10 mouse cellular contexts compared by ENCODE assay signal in genomic region chr17:28030446-28030845, GRCm38 (mm10). TPM values are rescaled to one million over a fixed set of nuclear protein-coding genes. Genes with fewer than 3 reads are reported as not detected.
DNase-seq lines count a peak whose midpoint lies in the region; ATAC-seq lines count a peak whose summit lies in the region.
"Had no signal": no experiment of that assay in that cellular context is flagged by ENCODE, and none has a peak within 500 bp of the region (broad histone marks: within the 10 kb centered on the region; RNA-seq: fewer than 3 reads in every experiment).

No protein-coding gene starts in this region.

- H3K9me3 ChIP-seq in heart, embryonic 10.5 days = no peaks in the 10 kb centered on the region
- H3K9me3 ChIP-seq in heart, embryonic 11.5 days (replicated peaks; ENCODE audit: control insufficient read depth, low read length) = no peaks in the 10 kb centered on the region
- no peaks in the 10 kb centered on the region for H3K9me3 ChIP-seq in lung, embryonic 16.5 days (ENCODE audit: control insufficient read depth, low read length)
- no peaks in the 10 kb centered on the region for H3K9me3 ChIP-seq in embryonic facial prominence, embryonic 13.5 days

- H3K4me1 ChIP-seq in heart, embryonic 10.5 days = peaks cover 80% of the 10 kb centered on the region
- H3K4me1 ChIP-seq in heart, embryonic 11.5 days (ENCODE audit: control insufficient read depth, insufficient read depth, low read length) = peaks cover 61% of the 10 kb centered on the region
- H3K4me1 ChIP-seq in lung, embryonic 16.5 days (replicated peaks; ENCODE audit: control insufficient read depth, insufficient read depth, low read length) = peaks cover 78% of the 10 kb centered on the region
- peaks cover 48% of the 10 kb centered on the region for H3K4me1 ChIP-seq in embryonic facial prominence, embryonic 13.5 days

- no peaks in the 10 kb centered on the region for H3K27me3 ChIP-seq in heart, embryonic 10.5 days (ENCODE audit: insufficient read depth, poor library complexity, severe bottlenecking)
- H3K27me3 ChIP-seq in heart, embryonic 11.5 days (ENCODE audit: control insufficient read depth, insufficient read depth, low read length) = no peaks in the 10 kb centered on the region
- no peaks in the 10 kb centered on the region for H3K27me3 ChIP-seq in lung, embryonic 16.5 days (ENCODE audit: control insufficient read depth, insufficient read depth, low read depth, low read length)
- H3K27me3 ChIP-seq in embryonic facial prominence, embryonic 13.5 days = no peaks in the 10 kb centered on the region

- no peak for DNase-seq in heart, embryonic 10.5 days (ENCODE audit: low spot score)
- no peak for DNase-seq in lung, postnatal 25 days (ENCODE audit: low spot score)
- DNase-seq in right cerebral cortex, postnatal 10 days (ENCODE audit: low spot score in 2 of 2) = peak; percentile 62 to 74
- no peak for DNase-seq in B cell, adult 2 months
- DNase-seq: cerebellum, adult 11-12 months; thymus, postnatal 4 days had no signal

- no peak overlapping the region for H3K9ac ChIP-seq in heart, embryonic 11.5 days (ENCODE audit: low read depth, low read length)
- peak overlapping the region; percentile 21; the same call in 1 of the 2 replicates for H3K9ac ChIP-seq in lung, embryonic 16.5 days (ENCODE audit: low read length)
- peak overlapping the region; percentile 17; the same call in 1 of the 2 replicates for H3K9ac ChIP-seq in embryonic facial prominence, embryonic 13.5 days

- no peaks in the 10 kb centered on the region for H3K36me3 ChIP-seq in heart, embryonic 10.5 days
- H3K36me3 ChIP-seq in heart, embryonic 11.5 days (ENCODE audit: control insufficient read depth, insufficient read depth, low read length) = no peaks in the 10 kb centered on the region; the same call in 1 of the 2 replicates
- H3K36me3 ChIP-seq in lung, embryonic 16.5 days (ENCODE audit: control insufficient read depth, insufficient read depth, low read length) = 0 out of 2 replicates have a peak, but pooled peaks cover 3% of the 10 kb centered on the region
- H3K36me3 ChIP-seq in embryonic facial prominence, embryonic 13.5 days = no peaks in the 10 kb centered on the region

- no peak overlapping the region for H3K4me3 ChIP-seq in heart, embryonic 10.5 days
- no peak overlapping the region for H3K4me3 ChIP-seq in heart, embryonic 11.5 days (ENCODE audit: low read depth, low read length)
- H3K4me3 ChIP-seq in lung, embryonic 16.5 days (ENCODE audit: low read length) = no peak overlapping the region
- no peak overlapping the region for H3K4me3 ChIP-seq in embryonic facial prominence, embryonic 13.5 days

- no peak overlapping the region for H3K4me2 ChIP-seq in heart, embryonic 11.5 days
- no peak overlapping the region for H3K4me2 ChIP-seq in lung, embryonic 16.5 days (ENCODE audit: low read depth, low read length)
- no peak overlapping the region for H3K4me2 ChIP-seq in embryonic facial prominence, embryonic 13.5 days

- 0 out of 2 replicates have a peak overlapping the region, but pooled peaks have one; percentile 60 for H3K27ac ChIP-seq in heart, embryonic 10.5 days
- H3K27ac ChIP-seq in heart, embryonic 11.5 days (ENCODE audit: low read depth, low read length) = no peak overlapping the region
- peak overlapping the region; percentile 54 for H3K27ac ChIP-seq in lung, embryonic 16.5 days (ENCODE audit: low read length)
- peak overlapping the region; percentile 7; the same call in 1 of the 2 replicates for H3K27ac ChIP-seq in embryonic facial prominence, embryonic 13.5 days

- WGBS in heart, embryonic 10.5 days = 84% methylated on average over 10 of the region's 10 CpGs
- 82% methylated on average over 10 of the region's 10 CpGs for WGBS in heart, embryonic 11.5 days (ENCODE audit: insufficient replicate concordance)
- 75% methylated on average over 10 of the region's 10 CpGs for WGBS in lung, embryonic 16.5 days
- 74% methylated on average over 10 of the region's 10 CpGs for WGBS in embryonic facial prominence, embryonic 13.5 days

- no peak for ATAC-seq in heart, embryonic 11.5 days (replicated peaks; ENCODE audit: insufficient number of reproducible peaks, low FRiP score, low TSS enrichment)
- ATAC-seq in lung, embryonic 16.5 days (ENCODE audit: low read depth) = no peak
- no peak for ATAC-seq in embryonic facial prominence, embryonic 13.5 days (ENCODE audit: insufficient number of reproducible peaks, insufficient read depth, low FRiP score, low TSS enrichment, low read depth)

RNA-seq across cellular contexts. Expression of gene Tcp11, which starts 50.0 kb away (rescaled TPM):
- 0.59 and 0.67 TPM in 2 replicates for polyA plus RNA-seq in heart, embryonic 10.5 days (2016; fragmentation: Nextera tagmentation; extraction: Ambion mirVana)
- 0.34 and 0.49 TPM in 2 replicates for polyA plus RNA-seq in heart, embryonic 11.5 days (2014; fragmentation: Nextera tagmentation; extraction: Ambion mirVana)
- 5.2 and 5.5 TPM in 2 replicates for polyA plus RNA-seq in lung, embryonic 16.5 days (2015; fragmentation: Nextera tagmentation; extraction: Ambion mirVana)
- polyA plus RNA-seq in embryonic facial prominence, embryonic 13.5 days (2015; fragmentation: Nextera tagmentation; extraction: Ambion mirVana) = 1.9 and 2.1 TPM in 2 replicates
- polyA plus RNA-seq: liver, adult 2 months had no signal

Comparison
In these comparisons a context has a peak if more than half of its experiments do, and no peak if none do; other contexts are left out.
1. DNase-seq: peak in right cerebral cortex, postnatal 10 days (2 of 2); none in heart, embryonic 10.5 days (single experiment), lung, postnatal 25 days (single experiment) and B cell, adult 2 months (0 of 2).